Mouse (Mus musculus): ENCODE results near the gene Mast4.

GRCm38 (mm10) chr13:103205191-103205590 is 129.1 kb downstream of the Mast4 start:
- TF ChIP-seq HCFC1 (IDR thresholded peaks at IDR 0.05; ENCODE audit: low read depth, low read length) (no peak), RAD21 (IDR thresholded peaks at IDR 0.05; ENCODE audit: low read depth, low read length) (no peak), TCF12 (IDR thresholded peaks at IDR 0.05; ENCODE audit: low read depth, low read length) (no peak), MAFK (IDR thresholded peaks at IDR 0.05; ENCODE audit: insufficient replicate concordance, low read length) (no peak), USF1 (IDR thresholded peaks at IDR 0.05; ENCODE audit: low read depth, low read length) (no peak), CTCF (conservative IDR thresholded peaks at IDR 0.05 in 1 of 2, IDR thresholded peaks at IDR 0.05 in 1 of 2; ENCODE audit: low read depth in 2 of 2, low read length in 2 of 2) (no peak), RCOR1 (conservative IDR thresholded peaks at IDR 0.05; ENCODE audit: low read depth, low read length) (no peak), USF2 (conservative IDR thresholded peaks at IDR 0.05; ENCODE audit: low read depth, low read length) (no peak), MAZ (IDR thresholded peaks at IDR 0.05; ENCODE audit: low read depth, low read length) (no peak)

Measured in CH12.LX (cell line).